Mouse (Mus musculus): ENCODE measurements at regions not wholly inside any gene's neighbourhood (a gene's known extent, or its start where the extent isn't known, plus 50 kb on each side); places are given as distances from the start of the nearest gene placed in this dataset.

DNA sequence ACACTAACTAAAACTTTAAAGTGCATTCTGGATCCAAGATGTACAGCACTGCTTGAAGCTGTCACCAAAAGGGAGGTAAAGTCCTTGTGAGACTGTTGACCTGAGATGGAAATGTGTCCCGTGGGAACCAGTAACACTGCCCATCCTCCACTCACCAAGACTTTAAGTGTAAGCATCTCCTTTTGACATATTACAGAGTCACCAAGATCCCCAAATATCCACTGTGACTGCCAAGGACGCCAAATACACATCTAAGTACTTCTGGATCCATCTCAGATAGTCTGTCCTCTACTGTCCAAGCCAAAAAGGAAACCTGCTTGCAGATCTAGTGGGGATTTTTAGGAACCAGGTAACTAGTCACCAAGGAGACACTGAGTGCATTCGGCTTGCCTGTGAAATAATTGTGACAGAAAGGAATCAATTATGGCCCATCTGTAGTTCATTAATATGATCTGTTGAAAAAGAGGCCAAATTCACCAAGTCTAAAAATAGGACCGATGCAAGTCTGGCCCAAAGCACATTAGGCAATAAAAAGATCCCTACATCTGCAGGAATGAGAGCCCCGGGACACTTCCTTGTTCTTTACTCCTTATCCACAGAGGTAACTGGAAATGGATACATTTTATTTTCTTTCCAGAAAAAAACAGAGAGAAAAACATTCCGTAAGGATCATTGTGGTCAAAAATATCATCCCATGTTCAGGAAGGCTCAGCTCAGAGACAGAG lies 157.8 kb upstream of the Irf2bp2 start:
- TF ChIP-seq CTCF (IDR thresholded peaks at IDR 0.05; ENCODE audit: borderline replicate concordance, extremely low read depth, insufficient read depth, insufficient read length) (no peak), POLR2A (IDR thresholded peaks at IDR 0.05; ENCODE audit: borderline replicate concordance, extremely low read depth, insufficient read depth, insufficient read length, poor library complexity, severe bottlenecking) (no peak)
